Mouse (Mus musculus) gastrocnemius, postnatal 36 days (tissue): Measurements from ENCODE around the gene Sptan1. TPM values are rescaled to one million over a fixed set of nuclear protein-coding genes. Genes with fewer than 3 reads are reported as not detected.
"Not testable (repeated sequence)": the region's sequence is repeated elsewhere in the genome, so short reads cannot be mapped to it uniquely, and the experiment has no call there.

Experiments
- DNase-seq, 2 experiments: peaks; one replicate each; pipeline ENCODE4 v3.0.0; 2022
- intact Hi-C: fragments of 180-260 bp; cut with DNase I; formaldehyde crosslinking; loops from one replicate; pipeline ENCODE4 v1.15.1; 2025
- total RNA-seq, 2 experiments: library from RNA; stranded (reverse); gene quantifications; 2 replicates each; pipeline ENCODE4 v1.2.3; 2021

Gene Sptan1
- total RNA-seq, 2 experiments from 2014 or later = 42.0 to 55.4 TPM

DNA sequence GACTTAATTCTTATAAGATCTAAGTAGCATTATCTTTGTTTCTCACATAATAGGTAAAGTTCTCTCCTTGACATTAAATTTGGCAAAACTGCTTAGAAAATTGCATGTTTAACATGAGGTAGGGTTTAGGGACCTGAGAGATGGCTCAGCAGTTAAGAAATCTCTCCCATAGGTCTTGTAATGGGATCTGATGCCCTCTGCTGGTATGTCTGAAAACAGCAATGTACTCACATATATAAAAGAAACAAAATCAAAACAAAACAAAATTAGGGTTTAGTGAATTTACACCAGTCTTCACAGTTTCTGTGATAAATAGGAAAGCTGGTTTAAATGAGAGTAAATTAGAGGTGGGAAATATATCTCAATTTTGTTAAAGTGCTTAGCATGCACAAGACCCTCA, 11.9 kb downstream of the Sptan1 start:
- no peak for DNase-seq
- intact Hi-C loops = loop anchor here (5.0 kb wide), 2 partner anchors 45 to 160 kb away; no protein-coding TSS in a partner anchor

DNA sequence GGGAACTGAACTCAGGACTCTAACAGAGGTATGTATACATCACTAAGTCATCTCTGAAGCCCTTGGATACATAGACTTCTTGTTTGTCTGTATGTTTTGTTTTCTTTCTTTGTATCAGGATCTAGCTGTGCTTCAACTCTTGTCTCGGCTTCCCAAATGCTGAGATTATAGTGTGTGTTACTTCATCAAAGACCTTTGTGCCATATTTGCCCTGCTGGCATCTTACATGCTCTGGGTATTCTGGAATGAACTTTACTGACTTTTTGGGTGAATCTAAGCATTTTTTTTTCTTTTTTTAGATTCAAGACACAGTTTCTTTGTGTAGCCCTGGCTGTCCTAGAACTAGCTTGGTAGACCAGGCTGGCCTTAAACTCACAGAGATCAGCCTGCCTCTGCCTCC, 15.3 kb downstream of the Sptan1 start:
- no peak for DNase-seq
- intact Hi-C loops = no loop called here

DNA sequence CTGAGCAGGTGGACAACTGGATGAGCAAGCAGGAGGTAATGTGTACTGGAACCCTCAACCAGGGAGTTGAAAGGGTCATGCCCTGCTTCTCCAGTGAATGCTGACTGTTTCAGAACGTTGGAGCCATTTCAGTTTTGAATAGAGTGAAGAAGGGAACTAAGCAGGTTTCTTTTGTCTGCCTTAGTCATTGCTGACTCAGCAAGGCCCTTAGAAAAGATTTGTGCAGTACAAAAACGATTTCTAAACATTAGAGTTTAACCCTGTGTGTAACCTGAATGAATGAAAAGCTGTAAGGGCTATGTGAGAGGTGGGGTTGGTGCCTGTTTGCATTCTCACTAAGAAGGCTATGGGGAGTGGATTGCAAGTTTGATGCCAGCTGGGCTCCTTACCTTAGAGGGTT, 26.6 kb downstream of the Sptan1 start:
- no peak for DNase-seq
- intact Hi-C loops = no loop called here

DNA sequence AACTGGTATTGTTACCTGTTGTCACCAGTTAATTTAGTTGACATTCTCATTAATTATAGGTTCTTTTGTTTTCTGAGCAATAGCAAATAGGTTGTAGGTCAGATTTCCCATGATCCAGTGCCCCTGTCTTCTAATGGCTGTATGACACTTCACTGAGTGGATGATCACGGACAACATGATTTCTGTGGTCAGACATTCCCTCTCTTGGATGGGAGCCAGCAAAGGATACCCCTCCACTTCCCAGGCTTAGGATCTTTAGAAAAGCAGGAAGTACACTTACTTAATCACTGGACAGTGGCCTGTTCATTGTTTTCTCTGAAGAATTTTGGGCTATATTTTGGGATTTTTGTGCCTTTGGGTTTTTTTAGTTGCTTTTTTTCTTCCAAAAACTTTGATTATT, 43.7 kb downstream of the Sptan1 start:
- no peak for DNase-seq
- intact Hi-C loops = no loop called here

DNA sequence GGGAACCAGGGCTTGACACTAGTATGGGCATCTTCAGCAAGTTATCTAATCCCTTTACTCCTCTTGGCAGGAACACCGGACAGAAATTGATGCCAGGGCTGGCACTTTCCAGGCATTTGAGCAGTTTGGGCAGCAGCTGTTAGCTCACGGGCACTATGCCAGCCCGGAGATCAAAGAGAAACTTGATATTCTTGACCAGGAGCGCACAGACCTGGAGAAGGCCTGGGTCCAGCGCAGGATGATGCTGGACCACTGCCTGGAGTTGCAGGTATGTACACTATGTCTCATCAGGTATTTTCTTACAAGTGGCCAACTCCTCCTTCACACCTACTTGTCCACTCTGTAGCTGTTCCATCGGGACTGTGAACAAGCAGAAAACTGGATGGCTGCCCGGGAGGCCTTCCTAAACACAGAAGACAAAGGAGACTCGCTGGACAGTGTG, 45.5 kb downstream of the Sptan1 start:
- peak; percentile 67 to 73 for DNase-seq
- intact Hi-C loops = no loop called here

DNA sequence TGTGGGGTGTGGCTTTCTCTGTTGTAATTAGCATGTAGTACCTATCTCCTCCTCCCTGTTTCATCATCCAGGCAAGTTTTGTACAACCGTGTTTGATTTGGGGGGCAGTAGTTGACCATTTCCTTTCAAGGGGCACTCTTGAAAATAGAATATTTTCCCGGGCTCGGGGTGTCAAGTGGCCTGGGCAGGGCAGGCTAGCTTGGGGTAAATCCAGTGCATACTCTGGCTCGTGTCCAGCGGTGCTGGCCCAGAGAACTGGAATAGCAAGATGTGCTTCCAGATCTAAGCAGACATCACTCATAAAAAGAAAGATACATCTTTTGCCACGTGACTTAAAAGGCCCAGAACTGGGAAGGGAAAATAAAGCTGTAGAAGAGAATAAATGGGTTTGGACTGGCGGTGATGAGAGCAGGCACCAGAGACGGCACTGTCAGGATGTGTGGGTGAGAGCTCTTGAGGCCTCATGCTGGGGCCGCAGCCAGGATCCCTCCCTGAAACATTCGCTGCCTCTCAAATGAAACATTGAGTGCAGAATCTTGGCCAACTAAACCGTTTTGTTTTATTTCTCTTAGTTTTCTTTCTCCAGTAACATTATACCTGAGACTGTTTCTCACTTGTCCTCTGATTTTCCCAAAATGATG, 49.1 kb downstream of the Sptan1 start:
- intact Hi-C loops = no loop called here
- DNase-seq = peak; percentile 47 to 54

DNA sequence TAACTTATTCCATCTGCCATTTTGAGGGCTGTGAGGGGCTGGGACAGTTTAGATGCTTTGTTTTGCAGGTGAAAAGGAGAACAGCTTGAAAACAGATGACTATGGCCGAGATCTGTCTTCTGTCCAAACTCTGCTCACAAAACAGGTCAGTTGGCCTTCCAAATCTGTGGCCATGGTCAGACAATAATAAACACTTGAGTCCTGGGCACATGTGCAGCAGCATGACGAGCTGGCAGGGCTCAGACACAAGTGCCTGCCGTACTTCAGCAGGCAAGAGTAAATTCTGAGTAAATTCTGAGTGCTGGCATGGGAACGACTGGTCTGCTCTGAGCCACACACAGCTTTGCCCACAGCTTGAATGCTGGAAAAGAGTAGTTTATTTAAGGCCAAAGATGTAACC, 60.1 kb downstream of the Sptan1 start:
- DNase-seq = no peak
- intact Hi-C loops = no loop called here

DNA sequence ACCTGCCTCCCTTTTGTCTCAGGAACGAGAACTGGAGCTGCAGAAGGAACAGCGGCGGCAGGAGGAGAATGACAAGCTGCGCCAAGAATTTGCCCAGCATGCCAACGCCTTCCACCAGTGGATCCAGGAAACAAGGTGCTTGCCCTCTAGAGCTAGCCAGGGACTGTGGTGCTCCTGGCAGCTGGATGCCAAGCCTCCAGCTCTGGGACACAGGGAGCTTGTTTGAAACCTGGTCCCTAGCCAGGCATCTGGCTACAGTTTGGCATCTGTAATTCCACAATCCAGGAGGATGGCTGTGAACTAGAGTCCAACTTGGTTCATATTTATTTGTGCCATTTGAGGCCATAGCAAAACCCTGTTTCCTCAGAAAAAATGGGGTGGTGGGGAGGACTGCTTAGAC, 61.6 kb downstream of the Sptan1 start:
- no peak for DNase-seq
- intact Hi-C loops = no loop called here

DNA sequence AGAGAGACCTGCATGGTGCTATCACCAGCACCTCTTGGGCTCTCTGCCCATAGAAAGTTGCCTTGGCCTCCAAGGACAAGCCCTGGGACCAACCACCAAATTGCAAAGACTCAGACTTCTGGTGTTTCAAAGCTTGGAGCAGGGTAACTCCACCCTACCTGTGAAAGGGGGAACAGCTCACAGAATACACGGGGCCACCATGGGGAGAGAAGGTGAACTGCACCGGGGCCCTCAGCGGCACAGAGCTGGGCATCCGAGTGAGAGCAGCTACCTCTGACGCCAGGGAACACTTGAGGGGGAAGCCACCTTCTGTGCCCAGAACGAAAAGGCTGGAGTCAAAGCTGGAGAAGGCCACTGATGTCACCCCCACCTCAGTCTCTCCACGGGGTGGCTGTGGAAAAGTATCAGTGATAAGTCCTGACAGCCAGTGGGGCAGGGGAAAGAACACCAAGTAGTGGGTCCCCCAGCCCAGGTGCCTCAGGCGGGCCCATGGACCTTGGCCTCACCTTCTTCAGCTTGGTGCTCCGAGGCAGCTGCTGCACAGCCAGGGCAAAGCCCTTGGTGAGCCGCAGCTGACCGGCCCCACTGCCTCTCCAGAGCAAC, 67.0 kb downstream of the Sptan1 start:
- intact Hi-C loops = no loop called here
- no peak for DNase-seq

DNA sequence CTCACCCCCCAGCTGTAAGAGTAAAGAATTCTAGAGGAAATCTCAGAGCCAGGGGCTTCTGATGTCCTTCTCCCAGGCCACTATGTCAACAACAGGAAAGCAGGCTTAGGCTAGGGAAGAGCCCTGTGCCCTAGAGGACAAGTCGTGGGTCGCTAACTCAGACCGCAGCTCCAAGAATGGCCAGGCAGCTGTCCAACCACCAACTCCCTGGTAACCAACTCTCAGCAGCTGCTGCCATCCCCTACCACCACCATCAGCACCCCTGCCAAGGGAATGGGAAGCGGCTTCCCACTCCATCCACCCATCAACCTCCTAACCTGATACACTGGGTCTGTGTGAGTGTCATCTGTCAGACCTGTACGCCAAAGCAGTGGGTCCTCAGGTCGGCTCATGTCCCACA, 67.6 kb downstream of the Sptan1 start:
- intact Hi-C loops = no loop called here
- no peak for DNase-seq

DNA sequence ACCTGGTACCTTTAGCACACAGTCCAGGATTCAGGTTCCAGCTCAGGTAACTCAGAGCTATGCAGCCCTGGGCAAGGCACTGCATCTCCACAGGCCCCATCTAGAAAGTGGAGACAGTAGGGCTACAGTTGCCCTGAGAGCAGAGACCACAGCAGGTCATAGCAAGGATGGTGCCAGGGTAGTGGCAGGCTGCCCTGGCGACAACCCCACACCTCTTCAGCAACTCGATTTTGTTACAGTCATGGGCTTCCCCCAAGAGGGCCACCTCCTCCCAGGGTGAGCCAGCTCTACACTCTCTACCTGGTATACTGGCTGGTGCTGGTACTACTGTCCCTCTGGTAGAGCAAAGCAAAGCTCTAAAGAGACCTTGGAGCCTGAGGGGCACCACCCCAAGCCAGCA, 72.4 kb downstream of the Sptan1 start:
- no peak for DNase-seq
- intact Hi-C loops = no loop called here

DNA sequence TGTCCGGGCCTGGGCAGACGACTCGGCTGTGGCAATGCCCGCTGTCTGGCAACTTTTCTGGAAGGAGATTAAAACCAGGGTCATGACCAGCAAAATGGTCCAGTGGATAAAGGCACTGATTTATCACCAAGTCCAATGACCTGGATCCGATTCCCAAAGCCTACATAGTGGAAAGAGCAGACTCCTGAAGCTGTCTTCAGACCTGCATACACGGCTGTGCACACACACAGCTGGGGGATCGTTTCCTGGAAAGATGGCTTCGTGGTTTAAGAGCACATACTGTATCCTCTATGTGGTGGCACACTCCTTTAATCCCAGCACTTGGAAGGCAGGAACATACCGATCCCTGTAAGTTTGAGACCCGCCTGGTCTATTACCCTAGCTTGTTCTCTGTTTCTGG, 73.0 kb downstream of the Sptan1 start:
- DNase-seq = no peak
- intact Hi-C loops = no loop called here

DNA sequence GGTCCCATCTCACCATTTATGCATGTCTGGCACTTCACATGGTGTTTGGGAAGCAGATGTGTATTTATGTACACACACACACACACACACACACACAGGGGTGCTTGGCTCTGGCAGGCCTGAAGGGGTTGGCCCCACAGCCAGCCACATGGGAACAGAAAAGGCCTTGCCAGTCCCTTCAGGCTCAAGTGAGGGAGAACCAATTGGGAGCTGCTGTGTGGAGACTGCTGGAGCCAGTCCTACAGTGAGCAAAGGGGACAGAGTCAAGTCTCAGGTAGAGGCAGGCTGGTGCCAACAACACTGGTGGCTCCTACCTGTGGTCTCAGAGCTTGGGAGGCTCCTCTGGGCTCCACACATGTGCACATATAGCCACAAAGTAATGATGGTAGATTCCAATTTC, 74.3 kb downstream of the Sptan1 start:
- intact Hi-C loops = loop anchor here (5.0 kb wide), 1 partner anchor 38 kb away; the partner anchor contains the start of gene Pkn3

DNA sequence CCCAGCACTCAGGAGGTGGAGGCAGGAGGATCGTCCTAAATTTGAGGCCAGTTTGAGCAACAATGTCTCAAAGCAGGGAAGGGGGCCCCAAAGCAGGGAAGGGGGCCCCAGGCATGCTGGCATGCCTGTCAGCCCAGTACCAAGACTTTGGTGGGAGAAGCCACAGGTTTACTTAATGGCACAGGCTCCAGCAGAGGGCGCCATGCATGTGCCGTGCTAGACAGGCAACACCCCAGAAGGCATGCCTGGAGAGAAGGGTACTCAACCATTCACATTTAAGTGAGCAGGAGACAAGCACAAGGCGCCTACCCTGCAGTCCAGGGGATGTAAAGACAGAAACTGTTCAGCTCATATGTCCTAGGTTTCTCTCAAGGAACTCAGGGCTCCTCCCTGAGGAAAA, 77.1 kb downstream of the Sptan1 start:
- intact Hi-C loops = loop anchor here (2.0 to 5.0 kb wide), 2 partner anchors 35 to 54 kb away; partner anchors contain the start of gene Pkn3
- DNase-seq = peak; percentile 68 to 73

More for the DNA sequence above, 74.3 kb downstream of the Sptan1 start:
- no peak for DNase-seq

DNA sequence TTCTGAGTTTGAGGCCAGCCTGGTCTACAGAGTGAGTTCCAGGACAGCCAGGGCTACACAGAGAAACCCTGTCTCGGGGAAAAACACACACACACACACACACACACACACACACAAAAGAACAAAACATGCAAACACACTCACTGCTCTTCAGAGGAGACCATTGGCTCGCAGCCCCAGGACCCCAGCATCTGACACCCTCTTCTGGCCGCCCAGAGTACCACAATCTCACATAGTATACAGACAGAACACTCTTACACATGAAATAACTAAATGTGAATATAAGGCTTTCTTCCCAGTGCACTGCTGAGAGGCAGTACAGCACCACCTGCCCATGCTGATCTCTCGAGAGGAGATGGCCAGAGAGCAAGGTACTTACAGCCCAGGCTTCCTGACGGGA, 79.2 kb downstream of the Sptan1 start:
- intact Hi-C loops = loop anchor here (5.0 kb wide), 1 partner anchor 33 kb away; the partner anchor contains the start of gene Pkn3
- DNase-seq = no peak

DNA sequence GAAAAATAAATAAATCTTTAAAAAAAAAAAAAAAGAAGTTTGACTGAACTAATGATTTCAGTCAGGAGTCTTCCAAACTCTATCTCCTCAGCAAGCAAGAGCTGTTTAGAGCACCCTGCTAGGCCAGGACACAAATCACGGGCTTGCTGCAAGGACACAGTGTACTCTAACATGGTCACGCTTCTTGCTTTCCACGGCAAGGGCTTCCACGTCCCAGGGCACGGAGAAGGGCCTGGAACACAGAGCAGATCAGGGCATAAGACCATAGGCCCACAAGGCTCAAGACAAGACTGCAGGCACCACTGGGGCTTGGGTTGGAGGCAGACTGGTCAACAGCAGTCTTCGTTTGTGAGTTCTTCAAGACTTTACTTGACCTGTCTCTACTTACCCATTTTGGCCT, 81.8 kb downstream of the Sptan1 start:
- no peak for DNase-seq
- intact Hi-C loops = no loop called here

DNA sequence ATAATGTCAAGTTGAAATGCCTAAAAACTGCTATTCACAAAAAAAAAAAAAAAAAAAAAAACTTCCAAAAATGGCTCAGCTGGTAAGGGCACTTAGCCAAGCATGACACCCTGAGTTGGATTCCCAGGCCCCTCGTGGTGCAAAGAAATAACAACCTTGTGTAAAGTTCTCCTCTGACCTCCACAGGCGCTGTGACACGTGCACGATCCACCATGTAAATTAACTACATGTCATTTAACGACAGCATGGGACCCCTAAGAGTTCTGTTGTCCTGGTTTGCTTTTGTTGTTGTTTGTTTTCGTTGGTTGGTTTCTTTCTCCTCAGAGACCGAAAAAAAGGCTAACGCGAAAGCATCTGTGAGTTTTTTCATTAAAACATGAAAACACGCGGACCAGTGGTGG, 82.7 kb downstream of the Sptan1 start:
- intact Hi-C loops = no loop called here
- no peak for DNase-seq

DNA sequence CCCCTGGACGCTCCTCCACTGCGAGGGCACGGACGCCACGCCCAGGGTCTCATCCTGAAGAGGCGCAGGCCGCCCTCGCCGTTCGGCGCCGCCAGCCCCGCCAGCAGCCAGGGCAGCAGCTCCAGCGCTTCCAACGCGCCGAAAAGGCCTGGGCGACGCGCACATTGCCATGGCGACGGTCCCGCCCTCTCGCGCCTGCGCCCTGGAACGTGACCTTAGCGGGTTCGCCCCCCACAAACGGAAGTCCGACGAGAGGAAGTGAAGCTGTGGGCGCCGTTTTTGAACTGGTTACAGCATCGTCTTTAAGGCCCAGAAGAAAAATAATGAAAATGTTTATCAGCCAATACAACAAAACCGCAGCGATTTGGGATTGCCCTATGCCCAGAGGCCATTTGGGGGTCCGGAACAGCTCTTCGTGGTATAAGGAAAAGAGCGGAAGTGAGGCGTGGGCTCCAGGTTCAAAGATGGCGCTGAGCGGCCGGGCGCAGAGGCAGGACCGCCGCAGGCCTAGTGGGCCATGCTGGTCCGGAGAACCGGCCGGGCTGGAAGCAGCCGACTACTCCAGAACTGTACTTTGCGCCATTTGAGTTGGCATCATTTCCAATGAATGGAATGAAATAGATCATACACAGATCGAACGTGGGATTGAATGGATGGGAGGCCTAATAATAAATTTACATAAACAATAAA, 83.5 kb downstream of the Sptan1 start, which contains the start of gene Wdr34:
Gene Wdr34 (minus strand): TSS at position 183 of the 690 bp plus-strand sequence.
- DNase-seq = peak; percentile 98
- intact Hi-C loops = no loop called here

DNA sequence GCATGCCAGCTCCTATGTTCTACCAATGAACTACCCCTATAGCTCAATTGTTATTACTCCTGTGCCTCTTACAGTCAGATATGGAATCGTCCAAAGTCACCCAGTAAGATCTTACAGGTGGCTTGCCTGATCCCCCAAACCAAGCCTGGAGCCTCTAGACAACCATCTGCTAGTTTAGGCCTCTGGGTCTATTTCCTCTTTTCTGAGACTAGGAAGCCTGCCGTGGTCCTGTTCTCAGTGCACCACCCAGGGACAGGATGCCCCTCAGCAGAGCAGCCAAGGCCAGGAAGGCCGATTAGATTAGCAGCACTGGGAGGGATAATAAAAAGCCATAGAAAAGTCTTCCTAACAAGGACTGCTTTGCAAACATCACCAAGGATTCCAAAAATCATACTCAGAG, 84.5 kb downstream of the Sptan1 start:
- no peak for DNase-seq
- intact Hi-C loops = no loop called here

DNA sequence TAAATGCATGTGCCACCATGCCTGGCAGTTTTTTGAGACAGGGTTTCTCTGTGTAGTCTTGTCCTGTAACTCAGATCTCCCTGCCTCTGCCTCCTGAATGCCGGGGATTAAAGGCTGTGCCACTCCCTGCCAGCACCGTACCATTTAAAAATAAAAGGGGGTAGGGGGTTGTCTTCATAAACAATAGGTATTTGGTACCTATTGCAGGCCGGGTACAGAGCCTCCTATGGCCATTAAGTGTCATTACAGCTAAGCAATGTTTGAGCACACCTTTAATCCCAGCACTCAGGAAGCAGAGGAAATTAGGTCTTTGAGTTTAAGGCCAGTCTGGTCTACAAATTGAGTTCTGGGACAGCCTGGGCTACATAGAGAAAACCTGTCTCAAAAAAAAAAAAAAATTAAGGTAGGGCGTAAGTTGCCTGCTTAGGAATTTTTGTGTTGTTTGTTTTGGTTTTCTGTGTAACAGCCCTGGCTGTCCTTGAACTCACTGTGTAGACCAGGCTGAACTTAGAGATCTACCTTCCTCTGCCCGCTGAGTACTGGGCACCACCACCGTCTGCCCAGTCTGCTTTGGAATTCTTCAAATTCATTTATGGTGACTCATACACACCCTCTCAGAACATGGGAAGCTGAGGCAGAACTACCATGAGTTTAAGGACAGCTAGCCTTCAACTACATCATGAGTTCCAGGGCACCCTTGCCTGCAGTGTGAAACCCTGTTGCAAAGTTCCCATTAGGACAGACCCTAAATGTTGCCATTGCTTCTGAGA, 86.8 kb downstream of the Sptan1 start:
- no peak for DNase-seq
- intact Hi-C loops = no loop called here

DNA sequence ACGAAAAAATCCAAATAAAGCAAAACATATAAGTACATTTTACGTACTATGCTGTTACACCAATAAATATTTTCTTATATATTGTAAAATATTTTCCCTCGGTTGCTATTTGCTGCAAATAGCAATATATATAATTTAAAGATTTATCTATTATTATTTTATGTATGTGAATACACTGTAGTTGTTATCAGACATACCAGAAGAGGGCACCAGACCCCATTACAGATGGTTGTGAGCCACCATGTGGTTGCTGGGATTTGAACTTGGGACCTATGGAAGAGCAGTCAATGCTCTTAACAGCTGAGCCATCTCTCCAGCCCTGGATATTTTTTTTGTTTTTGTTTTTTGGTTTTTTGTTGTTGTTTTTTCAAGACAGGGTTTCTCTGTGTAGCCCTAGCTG, 90.0 kb downstream of the Sptan1 start:
- DNase-seq, intact Hi-C loops: not testable (repeated sequence)
